Mouse (Mus musculus): ENCODE measurements at regions not wholly inside any gene's neighbourhood (a gene's known extent, or its start where the extent isn't known, plus 50 kb on each side); places are given as distances from the start of the nearest gene placed in this dataset.

- Histone ChIP-seq H3K4me3 (no peak overlapping the region), H3K4me2 (no peak overlapping the region), H3K9ac (no peak overlapping the region), H3K4me1 (no peaks in the 10 kb centered on the region), H3K9me3 (no peaks in the 10 kb centered on the region), H3K27ac (no peak overlapping the region), H3K27me3 (no peaks in the 10 kb centered on the region), H3K36me3 (no peaks in the 10 kb centered on the region)
- no peak for ATAC-seq (ENCODE audit: insufficient number of reproducible peaks, insufficient read depth, low FRiP score, low TSS enrichment, low read depth)
- WGBS, result 69% methylated on average over 5 of the region's 5 CpGs
Observed at GRCm38 (mm10) chr16:93180213-93180612, 354.3 kb upstream of the Runx1 start.

DNA sequence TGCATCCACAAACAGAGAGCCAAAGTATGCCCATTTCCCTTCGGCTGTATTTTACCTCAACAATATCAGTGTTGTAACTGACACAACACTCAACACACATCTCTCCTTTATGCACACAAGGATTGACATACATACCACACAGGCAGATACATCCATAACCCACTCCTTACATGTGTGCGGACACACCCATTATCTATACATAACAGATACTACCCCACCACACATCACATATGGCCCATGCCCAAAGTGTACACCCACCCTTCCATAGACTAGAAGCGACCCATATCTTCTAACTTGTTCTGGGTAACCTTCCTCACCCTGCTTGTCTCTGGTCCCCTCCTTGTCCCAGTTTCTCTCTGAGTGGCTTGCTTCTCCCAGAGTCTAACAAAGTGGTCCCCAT lies 340.7 kb upstream of the Runx1 start:
- no peak for ATAC-seq (ENCODE audit: insufficient number of reproducible peaks, insufficient read depth, low FRiP score, low TSS enrichment, low read depth)
- Histone ChIP-seq H3K4me3 (no peak overlapping the region), H3K36me3 (no peaks in the 10 kb centered on the region), H3K9ac (no peak overlapping the region), H3K4me1 (no peaks in the 10 kb centered on the region), H3K9me3 (no peaks in the 10 kb centered on the region; the same call in 1 of the 2 replicates), H3K27ac (no peak overlapping the region), H3K4me2 (no peak overlapping the region), H3K27me3 (no peaks in the 10 kb centered on the region)
- 93% methylated on average over 3 of the region's 3 CpGs for WGBS

DNA sequence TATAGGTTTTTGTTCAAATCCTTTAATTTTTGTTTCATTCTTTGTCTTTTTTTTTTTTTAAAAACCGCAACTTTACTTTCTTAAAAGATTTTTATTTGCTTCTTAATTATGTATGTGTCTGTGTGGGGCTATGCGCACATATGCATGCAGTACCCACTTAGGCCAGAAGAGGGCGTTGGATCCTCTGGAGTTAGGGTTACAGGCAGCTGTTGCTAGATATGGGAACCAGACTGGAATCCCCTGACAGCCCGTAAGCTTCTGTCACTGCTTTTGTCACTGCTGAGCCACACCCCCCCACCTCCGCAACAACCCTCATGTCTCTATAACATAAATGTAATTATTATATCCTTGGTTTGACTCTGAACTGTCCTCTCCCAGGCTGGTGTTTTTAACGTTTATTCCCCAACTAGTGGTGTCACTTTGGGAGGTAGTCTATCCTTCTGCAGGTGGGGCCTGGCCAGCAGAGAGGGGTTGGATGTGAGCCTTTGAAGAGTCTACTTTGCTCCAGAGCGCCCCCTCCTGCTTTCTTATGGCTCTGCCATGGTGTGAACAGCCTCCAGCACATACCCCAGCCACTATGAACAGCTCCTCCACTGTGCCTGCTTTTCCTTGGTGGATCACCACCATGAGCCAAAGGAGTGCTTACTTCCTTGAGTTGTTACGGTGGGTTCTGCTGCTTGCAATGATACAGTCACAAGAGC lies 332.7 kb upstream of the Runx1 start:
- Histone ChIP-seq H3K4me3 (no peak overlapping the region), H3K27ac (no peak overlapping the region), H3K27me3 (no peaks in the 10 kb centered on the region), H3K9me3 (no peaks in the 10 kb centered on the region; the same call in 1 of the 2 replicates), H3K4me2 (no peak overlapping the region), H3K9ac (no peak overlapping the region), H3K4me1 (peaks cover 4% of the 10 kb centered on the region), H3K36me3 (no peaks in the 10 kb centered on the region)
- 83% methylated on average over 8 of the region's 8 CpGs for WGBS
- ATAC-seq (ENCODE audit: insufficient number of reproducible peaks, insufficient read depth, low FRiP score, low TSS enrichment, low read depth), result no peak

DNA sequence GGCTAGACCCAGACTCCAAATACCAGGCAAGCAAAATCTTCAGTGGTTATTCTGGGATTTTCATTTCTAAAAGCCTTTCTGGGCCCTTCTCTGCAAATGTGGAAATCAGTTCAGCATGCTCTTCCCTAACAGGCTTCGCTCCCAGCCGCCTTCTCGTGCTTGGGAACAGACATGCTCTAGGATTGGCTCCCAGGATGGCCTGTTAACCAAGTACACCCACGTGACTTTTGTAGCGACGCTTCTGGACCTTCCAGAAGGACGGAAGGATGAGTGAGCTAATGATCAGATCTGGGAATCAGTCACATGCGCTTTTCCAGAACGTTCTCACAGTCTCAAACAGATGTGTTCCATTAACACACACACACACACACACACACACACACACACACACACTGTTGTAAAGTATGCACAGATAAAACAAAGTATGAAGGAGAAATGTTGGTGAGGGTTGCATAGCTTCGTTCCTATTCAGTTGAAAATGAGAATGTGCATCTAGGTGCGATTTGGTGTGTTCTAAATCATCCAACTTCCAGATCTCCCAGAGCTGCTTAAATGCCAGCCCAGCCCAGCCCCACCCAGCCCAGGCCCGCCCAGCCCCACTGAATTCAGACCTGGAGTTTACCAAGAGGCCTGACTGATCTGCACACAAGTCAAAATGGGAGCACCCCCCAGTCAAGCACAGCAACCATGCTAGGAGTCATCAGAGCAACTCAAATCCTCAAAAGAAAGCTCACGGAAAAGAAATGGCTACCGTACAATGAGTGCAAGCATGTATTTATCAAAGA lies 327.8 kb upstream of the Runx1 start:
- H3K27ac ChIP-seq, result peak overlapping the region; percentile 44; the same call in 1 of the 2 replicates
- no peak overlapping the region for H3K4me2 ChIP-seq
- no peak overlapping the region for H3K9ac ChIP-seq
- H3K9me3 ChIP-seq, result no peaks in the 10 kb centered on the region
- peaks cover 4% of the 10 kb centered on the region; the same call in 1 of the 2 replicates for H3K27me3 ChIP-seq
- H3K36me3 ChIP-seq, result no peaks in the 10 kb centered on the region
- H3K4me3 ChIP-seq, result no peak overlapping the region
- no peak for ATAC-seq (ENCODE audit: insufficient number of reproducible peaks, insufficient read depth, low FRiP score, low TSS enrichment, low read depth)
- 57% methylated on average over 14 of the region's 14 CpGs for WGBS
- peaks cover 20% of the 10 kb centered on the region for H3K4me1 ChIP-seq

DNA sequence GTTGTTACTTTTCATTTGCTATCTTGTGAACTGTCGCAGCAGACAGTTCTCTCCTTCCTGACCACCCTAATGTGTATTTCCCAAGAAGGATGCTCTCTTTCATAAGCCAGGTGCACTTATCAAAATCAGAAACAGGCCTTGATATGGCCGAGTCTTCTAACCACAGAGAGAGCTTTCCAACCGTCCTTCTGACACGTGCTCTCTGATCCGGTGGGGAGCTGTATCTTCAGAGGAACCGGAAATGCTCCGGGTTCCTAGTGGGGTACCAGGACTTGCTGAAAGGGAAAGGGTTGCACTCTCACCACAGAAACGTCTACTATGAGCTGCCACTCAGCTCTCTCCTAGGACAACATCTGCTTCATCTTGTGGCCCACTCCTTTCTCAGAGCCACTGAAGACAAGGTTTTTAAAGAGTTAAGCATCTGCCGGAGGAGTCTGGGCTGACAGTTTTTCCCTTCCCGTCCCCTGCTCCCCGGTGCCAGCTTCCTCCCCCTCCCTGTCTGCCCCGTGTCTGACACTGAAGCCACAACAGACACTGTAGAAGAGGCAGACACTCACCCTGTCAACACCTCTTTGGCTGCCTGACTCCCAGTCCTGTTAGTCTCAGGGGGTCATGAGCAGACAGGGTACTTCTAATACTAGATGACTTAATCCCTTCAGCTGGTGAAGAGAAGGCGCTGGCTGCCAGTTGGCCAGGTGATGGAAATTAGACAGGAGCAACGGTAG lies 327.0 kb upstream of the Runx1 start:
- Histone ChIP-seq H3K9me3 (no peaks in the 10 kb centered on the region), H3K27ac (peak overlapping the region; percentile 44; the same call in 1 of the 2 replicates), H3K4me2 (peak overlapping the region; percentile 18; the same call in 1 of the 2 replicates), H3K36me3 (no peaks in the 10 kb centered on the region), H3K4me3 (no peak overlapping the region), H3K27me3 (peaks cover 8% of the 10 kb centered on the region; the same call in 1 of the 2 replicates), H3K4me1 (peaks cover 20% of the 10 kb centered on the region), H3K9ac (0 out of 2 replicates have a peak overlapping the region, but pooled peaks have one; percentile 11)
- 26% methylated on average over 14 of the region's 14 CpGs for WGBS
- no peak for ATAC-seq (ENCODE audit: insufficient number of reproducible peaks, insufficient read depth, low FRiP score, low TSS enrichment, low read depth)

GRCm38 (mm10) chr16:93152057-93152456 lies 326.1 kb upstream of the Runx1 start:
- no peak overlapping the region for H3K27ac ChIP-seq
- peaks cover 8% of the 10 kb centered on the region; the same call in 1 of the 2 replicates for H3K27me3 ChIP-seq
- no peaks in the 10 kb centered on the region for H3K36me3 ChIP-seq
- no peak for ATAC-seq (ENCODE audit: insufficient number of reproducible peaks, insufficient read depth, low FRiP score, low TSS enrichment, low read depth)
- no peaks in the 10 kb centered on the region for H3K9me3 ChIP-seq
- no peak overlapping the region for H3K9ac ChIP-seq
- H3K4me2 ChIP-seq, result no peak overlapping the region
- 98% methylated on average over 1 of the region's 1 CpGs for WGBS
- no peak overlapping the region for H3K4me3 ChIP-seq
- peaks cover 20% of the 10 kb centered on the region for H3K4me1 ChIP-seq

DNA sequence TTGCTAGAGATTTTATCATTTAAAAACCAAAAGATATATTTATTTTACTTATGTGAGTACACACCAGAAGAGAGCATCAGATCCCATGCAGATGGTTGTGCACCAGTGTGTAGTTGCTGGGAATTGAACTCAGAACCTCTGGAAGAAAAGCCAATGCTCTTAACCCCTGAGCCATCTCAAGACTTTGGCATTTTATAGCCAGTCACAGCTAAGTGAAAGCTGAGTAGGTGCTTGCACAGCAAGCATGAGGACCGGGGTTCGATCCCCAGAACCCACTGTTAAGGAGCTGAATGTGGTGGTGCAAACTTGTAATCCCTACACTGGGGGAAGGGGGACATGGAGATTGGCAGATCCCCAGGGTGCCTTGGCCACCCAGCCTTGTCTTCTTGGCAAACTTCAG lies 325.7 kb upstream of the Runx1 start:
- no peak overlapping the region for H3K27ac ChIP-seq
- WGBS, result 93% methylated on average over 2 of the region's 2 CpGs
- H3K27me3 ChIP-seq, result peaks cover 8% of the 10 kb centered on the region; the same call in 1 of the 2 replicates

DNA sequence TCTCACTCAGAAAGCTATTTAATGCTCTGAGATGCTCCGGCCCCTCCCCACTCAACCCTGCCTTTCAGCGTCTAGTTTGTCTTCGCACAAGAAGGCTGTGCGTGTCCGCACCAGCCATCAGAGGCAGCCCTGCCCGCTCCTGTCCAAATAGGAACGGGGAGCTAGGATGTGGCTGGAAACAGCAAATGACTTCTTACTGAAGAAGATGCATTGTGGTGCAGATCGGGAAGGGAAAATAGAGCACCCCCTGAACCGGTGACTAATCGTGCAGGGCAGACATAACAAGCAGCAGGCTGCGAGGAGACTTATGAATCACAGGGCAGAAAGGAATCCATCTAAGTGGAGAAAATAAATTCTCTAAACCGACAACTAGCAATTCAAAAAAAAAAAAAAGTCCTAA lies 324.5 kb upstream of the Runx1 start:
- ATAC-seq (ENCODE audit: insufficient number of reproducible peaks, insufficient read depth, low FRiP score, low TSS enrichment, low read depth), result no peak
- Histone ChIP-seq H3K9me3 (no peaks in the 10 kb centered on the region), H3K9ac (no peak overlapping the region), H3K4me2 (no peak overlapping the region), H3K4me1 (peaks cover 20% of the 10 kb centered on the region), H3K36me3 (no peaks in the 10 kb centered on the region), H3K4me3 (no peak overlapping the region), H3K27me3 (peaks cover 8% of the 10 kb centered on the region; the same call in 1 of the 2 replicates), H3K27ac (peak overlapping the region; percentile 13; the same call in 1 of the 2 replicates)
- 63% methylated on average over 12 of the region's 12 CpGs for WGBS

More for the DNA sequence above, 325.7 kb upstream of the Runx1 start:
- H3K4me3 ChIP-seq, result no peak overlapping the region
- H3K9ac ChIP-seq, result no peak overlapping the region
- no peaks in the 10 kb centered on the region for H3K9me3 ChIP-seq
- ATAC-seq (ENCODE audit: insufficient number of reproducible peaks, insufficient read depth, low FRiP score, low TSS enrichment, low read depth), result no peak
- no peaks in the 10 kb centered on the region for H3K36me3 ChIP-seq
- H3K4me1 ChIP-seq, result peaks cover 20% of the 10 kb centered on the region
- H3K4me2 ChIP-seq, result no peak overlapping the region

DNA sequence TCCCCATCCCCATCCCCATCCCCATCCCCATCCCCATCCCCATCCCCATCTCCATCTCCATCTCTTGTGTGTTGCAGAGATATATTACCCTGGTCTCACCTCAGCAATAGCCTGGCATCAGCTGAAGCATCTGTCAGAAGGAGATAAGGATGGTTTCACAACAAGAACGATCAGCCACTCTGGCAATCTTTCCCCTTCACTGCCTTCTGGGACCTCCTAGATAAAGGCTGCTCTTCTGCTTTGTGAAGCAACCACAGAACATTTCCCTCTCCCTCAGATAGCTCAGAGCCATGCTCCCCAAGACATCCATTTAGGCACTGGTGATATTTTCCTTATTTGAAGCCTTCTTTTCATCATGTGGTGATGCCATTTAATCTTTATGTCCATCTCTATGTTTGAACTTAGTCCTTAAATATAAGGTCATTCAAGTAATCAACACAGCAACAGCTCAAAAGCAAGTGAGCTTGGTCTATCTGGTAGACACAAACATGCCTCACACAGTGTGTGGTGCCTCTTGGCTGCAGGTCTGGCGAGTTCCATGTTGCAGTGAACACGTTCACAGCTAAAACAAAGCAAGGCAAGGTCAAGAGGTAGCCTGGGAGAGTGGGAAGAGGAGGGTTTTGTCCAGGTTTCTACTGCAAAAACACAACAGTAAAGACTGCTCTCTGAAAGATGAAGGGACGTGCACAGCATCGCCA lies 321.7 kb upstream of the Runx1 start:
- WGBS, result 82% methylated on average over 5 of the region's 5 CpGs
- peaks cover 15% of the 10 kb centered on the region for H3K4me1 ChIP-seq
- no peak overlapping the region for H3K9ac ChIP-seq
- no peak overlapping the region for H3K27ac ChIP-seq
- no peak overlapping the region for H3K4me2 ChIP-seq
- no peaks in the 10 kb centered on the region for H3K9me3 ChIP-seq
- H3K36me3 ChIP-seq, result no peaks in the 10 kb centered on the region
- H3K4me3 ChIP-seq, result no peak overlapping the region
- H3K27me3 ChIP-seq, result peaks cover 8% of the 10 kb centered on the region; the same call in 1 of the 2 replicates
- no peak for ATAC-seq (ENCODE audit: insufficient number of reproducible peaks, insufficient read depth, low FRiP score, low TSS enrichment, low read depth)

- WGBS, result 89% methylated on average over 3 of the region's 3 CpGs
- no peaks in the 10 kb centered on the region for H3K36me3 ChIP-seq
- H3K4me2 ChIP-seq, result no peak overlapping the region
- no peak for ATAC-seq (ENCODE audit: insufficient number of reproducible peaks, insufficient read depth, low FRiP score, low TSS enrichment, low read depth)
- H3K4me1 ChIP-seq, result peaks cover 15% of the 10 kb centered on the region
- H3K27ac ChIP-seq, result no peak overlapping the region
- H3K27me3 ChIP-seq, result peaks cover 8% of the 10 kb centered on the region; the same call in 1 of the 2 replicates
- H3K9ac ChIP-seq, result no peak overlapping the region
- H3K4me3 ChIP-seq, result no peak overlapping the region
- no peaks in the 10 kb centered on the region for H3K9me3 ChIP-seq
Observed at GRCm38 (mm10) chr16:93146812-93147211, 320.9 kb upstream of the Runx1 start.

DNA sequence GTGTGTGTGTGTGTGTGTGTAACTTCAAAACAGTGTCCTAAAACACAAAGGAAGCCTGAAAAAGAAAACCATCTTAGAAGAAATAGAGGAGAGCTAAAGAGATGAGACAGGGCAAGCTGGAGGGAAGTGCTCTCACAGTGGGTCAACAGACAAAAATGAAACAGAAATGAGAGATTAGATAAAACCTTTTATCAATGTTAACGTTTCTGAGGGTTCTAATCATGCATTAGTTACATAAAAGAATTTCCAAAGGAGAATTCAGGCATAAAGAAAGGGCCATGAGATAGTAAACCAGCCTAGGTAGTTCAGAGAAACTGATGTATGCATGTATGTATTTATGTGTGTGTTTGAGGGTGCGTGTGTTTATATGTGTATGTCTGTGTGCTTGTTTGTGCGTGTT lies 319.7 kb upstream of the Runx1 start:
- Histone ChIP-seq H3K9me3 (no peaks in the 10 kb centered on the region), H3K36me3 (no peaks in the 10 kb centered on the region), H3K9ac (no peak overlapping the region), H3K4me2 (no peak overlapping the region), H3K4me3 (no peak overlapping the region), H3K27ac (no peak overlapping the region), H3K4me1 (peaks cover 15% of the 10 kb centered on the region), H3K27me3 (peaks cover 8% of the 10 kb centered on the region; the same call in 1 of the 2 replicates)
- 74% methylated on average over 3 of the region's 3 CpGs for WGBS
- ATAC-seq (ENCODE audit: insufficient number of reproducible peaks, insufficient read depth, low FRiP score, low TSS enrichment, low read depth), result no peak
